Mouse (Mus musculus): ENCODE results near the gene Dll4. TPM values are rescaled to one million over a fixed set of nuclear protein-coding genes. Genes with fewer than 3 reads are reported as not detected.

The Dll4 gene
- 1 to 10 TPM; 2.3 to 2.4 TPM for total RNA-seq (2021)
- long read RNA-seq, experiment 1, partial matches to known transcripts = 0 of 4 reads
- long read RNA-seq, experiment 1, other reads (novel, unspliced or antisense) = 1 of 4 reads
- long read RNA-seq, experiment 2, partial matches to known transcripts = 2 of 7 reads
- long read RNA-seq, experiment 2, other reads (novel, unspliced or antisense) = 1 of 7 reads

- Histone ChIP-seq H3K4me3 (peak within 1 kb of the TSS; percentile 50), H3K27ac (peak within 1 kb of the TSS; percentile 44; the same call in 1 of the 2 replicates)
- intact Hi-C loops (cut with DNase I) = no loop called here
- DNase-seq (ENCODE audit: extremely low spot score in 1 of 2, low spot score in 2 of 2) = no peak
- peak; percentile 34 for TF ChIP-seq CTCF (IDR thresholded peaks at IDR 0.05)
Observed at GRCm38 (mm10) chr2:119325568-119326143, at the start of gene Dll4. Gene Dll4 (plus strand): TSS chr2:119325784.

GRCm38 (mm10) chr2:119276926-119277325 is 48.7 kb upstream of the Dll4 start:
- no peak for TF ChIP-seq CTCF (IDR thresholded peaks at IDR 0.05)
- no peak for DNase-seq (ENCODE audit: extremely low spot score in 1 of 2, low spot score in 2 of 2)
- intact Hi-C loops (cut with DNase I) = no loop called here
- no peak overlapping the region for H3K4me3 ChIP-seq
- H3K27ac ChIP-seq = no peak overlapping the region

DNA sequence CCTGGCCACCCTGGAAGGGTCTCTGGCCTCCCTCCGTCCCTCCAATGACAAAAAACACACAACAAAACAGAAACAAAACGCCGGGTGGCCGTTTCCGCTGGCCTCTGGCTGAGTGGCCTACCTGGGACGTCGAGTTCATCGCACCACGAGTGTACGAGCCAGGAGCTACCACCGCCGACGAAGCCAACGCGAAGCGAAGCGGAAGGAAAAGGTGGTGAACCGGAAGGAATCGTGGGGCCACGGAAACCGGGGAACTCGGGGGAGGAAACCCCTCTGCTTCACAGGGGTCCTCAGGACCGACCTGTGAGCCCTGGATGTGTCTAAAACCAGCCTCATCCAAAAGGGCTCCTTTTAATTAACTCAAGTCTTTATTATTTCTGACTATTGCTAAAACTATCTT is 47.8 kb upstream of the Dll4 start:
- DNase-seq (ENCODE audit: extremely low spot score in 1 of 2, low spot score in 2 of 2) = no peak
- no peak for TF ChIP-seq CTCF (IDR thresholded peaks at IDR 0.05)
- intact Hi-C loops (cut with DNase I) = no loop called here

GRCm38 (mm10) chr2:119281899-119282565 is 43.6 kb upstream of the Dll4 start:
- H3K4me3 ChIP-seq = no peak overlapping the region
- no peak for TF ChIP-seq CTCF (IDR thresholded peaks at IDR 0.05)
- DNase-seq (ENCODE audit: extremely low spot score in 1 of 2, low spot score in 2 of 2) = no peak
- intact Hi-C loops (cut with DNase I) = no loop called here
- no peak overlapping the region for H3K27ac ChIP-seq

More for the DNA sequence above, 47.8 kb upstream of the Dll4 start:
- Histone ChIP-seq H3K4me3 (no peak overlapping the region), H3K27ac (no peak overlapping the region)

DNA sequence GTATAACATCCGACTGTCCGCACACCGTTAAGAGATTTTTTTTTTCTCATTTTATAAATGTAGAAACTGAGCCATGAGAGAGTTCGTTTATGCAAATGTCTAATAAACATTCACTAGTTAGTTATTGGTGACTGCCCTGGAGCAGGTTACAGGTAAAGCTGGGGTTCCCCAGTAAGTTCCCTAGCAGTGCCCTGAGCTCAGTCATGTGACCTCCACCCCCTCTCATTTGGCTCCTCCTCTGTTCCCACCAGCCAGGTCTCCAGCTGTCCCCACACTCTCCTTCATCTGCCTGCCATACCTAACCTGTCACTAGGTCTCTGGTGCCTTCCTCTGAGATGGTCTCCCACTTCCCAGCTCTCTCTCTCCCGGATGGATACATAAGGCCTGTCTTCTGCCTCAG is 38.2 kb upstream of the Dll4 start:
- Histone ChIP-seq H3K4me3 (no peak overlapping the region), H3K27ac (no peak overlapping the region)
- no peak for TF ChIP-seq CTCF (IDR thresholded peaks at IDR 0.05)
- intact Hi-C loops (cut with DNase I) = loop anchor here (5.0 kb wide), 1 partner anchor 255 kb away; the partner anchor contains the start of gene Rpusd2
- no peak for DNase-seq (ENCODE audit: extremely low spot score in 1 of 2, low spot score in 2 of 2)

DNA sequence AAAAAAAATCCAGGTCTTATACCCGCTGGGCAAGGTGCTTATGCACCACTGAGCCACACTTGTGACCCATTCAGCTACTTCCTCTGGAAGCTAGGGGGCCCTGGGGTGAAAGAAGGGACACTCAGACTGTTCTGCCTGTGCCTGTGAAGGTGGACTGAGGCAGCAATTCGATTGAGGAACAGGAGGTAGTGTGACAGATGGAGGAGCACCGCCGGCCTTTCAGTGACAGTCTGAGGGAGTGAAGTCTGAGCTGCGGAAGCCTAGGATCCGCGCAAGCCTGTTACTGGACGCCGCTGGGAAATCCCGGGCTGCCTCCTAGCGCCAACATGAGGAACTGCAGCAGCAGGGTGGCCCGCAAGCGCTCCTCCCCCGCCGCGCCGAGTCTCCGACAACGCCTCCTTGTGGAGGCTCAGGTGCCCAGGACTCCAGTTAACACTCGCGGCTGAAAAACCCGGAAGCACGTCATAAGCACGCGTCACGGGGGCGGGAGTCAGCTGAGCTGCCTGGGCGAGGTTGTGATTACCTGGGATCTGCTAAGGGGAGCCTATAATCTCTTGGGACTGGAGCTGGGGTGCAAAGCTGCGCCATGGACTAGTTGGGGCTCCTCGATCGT is 37.2 kb upstream of the Dll4 start, which contains the start of gene Vps18:
Vps18 (plus strand) TSS at position 471 of the 613 bp plus-strand sequence.
- peak within 1 kb of the TSS; percentile 85 for H3K27ac ChIP-seq
- H3K4me3 ChIP-seq = peak within 1 kb of the TSS; percentile 87
- intact Hi-C loops (cut with DNase I) = loop anchor here (1.0 to 5.0 kb wide), 5 partner anchors 37 to 256 kb away; partner anchors contain the start of genes Dnajc17, Ino80, Rad51 and Rpusd2
- peak; percentile 100 for TF ChIP-seq CTCF (IDR thresholded peaks at IDR 0.05)
- DNase-seq (ENCODE audit: extremely low spot score in 1 of 2, low spot score in 2 of 2) = peak; percentile 98 to 100

DNA sequence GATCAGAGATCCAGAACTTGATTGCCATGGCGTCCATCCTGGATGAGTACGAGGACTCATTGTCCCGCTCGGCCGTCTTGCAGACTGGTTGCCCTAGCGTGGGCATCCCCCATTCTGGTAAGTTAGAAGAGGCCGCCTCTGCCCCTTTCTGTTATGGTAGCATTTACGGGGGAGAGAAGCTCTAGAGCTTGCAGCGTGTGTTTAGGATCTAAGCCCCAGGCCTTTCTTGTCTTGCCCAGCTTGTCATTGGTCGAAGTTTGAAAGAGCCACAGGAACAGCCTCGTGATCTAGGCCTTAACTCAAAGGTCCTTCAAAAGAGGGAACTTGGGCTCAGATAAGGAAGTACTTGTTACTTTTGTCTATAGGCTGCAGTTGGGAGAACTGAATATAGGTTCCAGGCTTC is 36.6 kb upstream of the Dll4 start:
- H3K4me3 ChIP-seq = peak overlapping the region; percentile 87
- H3K27ac ChIP-seq = peak overlapping the region; percentile 85
- intact Hi-C loops (cut with DNase I) = loop anchor here (2.0 to 5.0 kb wide), 2 partner anchors 80 to 257 kb away; partner anchors contain the start of genes Dnajc17, Rpusd2 and Zfyve19
- no peak for TF ChIP-seq CTCF (IDR thresholded peaks at IDR 0.05)
- no peak for DNase-seq (ENCODE audit: extremely low spot score in 1 of 2, low spot score in 2 of 2)

- no peak overlapping the region for H3K27ac ChIP-seq
- no peak for DNase-seq (ENCODE audit: extremely low spot score in 1 of 2, low spot score in 2 of 2)
- TF ChIP-seq CTCF (IDR thresholded peaks at IDR 0.05) = no peak
- no peak overlapping the region for H3K4me3 ChIP-seq
- intact Hi-C loops (cut with DNase I) = no loop called here
Observed at GRCm38 (mm10) chr2:119292281-119292680, 33.3 kb upstream of the Dll4 start.

DNA sequence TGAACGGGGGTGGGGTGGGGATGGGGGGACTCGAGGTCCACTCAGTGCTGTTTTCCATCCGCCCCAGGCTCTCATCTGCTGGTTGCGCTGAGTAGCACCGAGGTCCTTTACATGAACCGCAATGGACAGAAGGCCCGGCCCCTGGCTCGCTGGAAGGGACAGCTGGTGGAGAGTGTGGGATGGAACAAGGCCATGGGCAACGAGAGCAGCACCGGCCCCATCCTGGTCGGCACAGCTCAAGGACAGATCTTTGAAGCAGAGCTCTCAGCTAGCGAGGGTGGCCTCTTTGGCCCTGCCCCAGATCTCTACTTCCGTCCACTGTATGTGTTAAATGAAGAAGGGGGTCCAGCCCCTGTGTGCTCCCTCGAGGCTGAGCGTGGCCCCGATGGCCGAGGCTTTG is 32.7 kb upstream of the Dll4 start:
- Histone ChIP-seq H3K27ac (no peak overlapping the region), H3K4me3 (no peak overlapping the region)
- intact Hi-C loops (cut with DNase I) = no loop called here

DNA sequence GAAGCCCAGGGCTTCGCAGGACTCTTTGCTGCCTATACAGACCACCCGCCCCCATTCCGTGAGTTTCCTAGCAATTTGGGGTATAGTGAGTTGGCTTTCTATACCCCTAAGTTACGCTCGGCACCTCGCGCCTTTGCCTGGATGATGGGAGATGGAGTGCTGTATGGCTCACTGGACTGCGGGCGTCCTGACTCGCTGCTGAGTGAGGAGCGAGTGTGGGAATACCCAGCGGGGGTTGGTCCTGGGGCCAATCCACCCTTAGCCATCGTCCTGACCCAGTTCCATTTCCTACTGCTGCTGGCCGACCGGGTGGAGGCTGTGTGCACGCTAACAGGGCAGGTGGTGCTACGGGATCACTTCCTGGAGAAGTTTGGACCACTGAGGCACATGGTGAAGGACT is 32.3 kb upstream of the Dll4 start:
- no peak for DNase-seq (ENCODE audit: extremely low spot score in 1 of 2, low spot score in 2 of 2)
- intact Hi-C loops (cut with DNase I) = no loop called here
- H3K4me3 ChIP-seq = no peak overlapping the region
- TF ChIP-seq CTCF (IDR thresholded peaks at IDR 0.05) = no peak
- H3K27ac ChIP-seq = no peak overlapping the region

More for the DNA sequence above, 32.7 kb upstream of the Dll4 start:
- TF ChIP-seq CTCF (IDR thresholded peaks at IDR 0.05) = no peak
- DNase-seq (ENCODE audit: extremely low spot score in 1 of 2, low spot score in 2 of 2) = no peak

DNA sequence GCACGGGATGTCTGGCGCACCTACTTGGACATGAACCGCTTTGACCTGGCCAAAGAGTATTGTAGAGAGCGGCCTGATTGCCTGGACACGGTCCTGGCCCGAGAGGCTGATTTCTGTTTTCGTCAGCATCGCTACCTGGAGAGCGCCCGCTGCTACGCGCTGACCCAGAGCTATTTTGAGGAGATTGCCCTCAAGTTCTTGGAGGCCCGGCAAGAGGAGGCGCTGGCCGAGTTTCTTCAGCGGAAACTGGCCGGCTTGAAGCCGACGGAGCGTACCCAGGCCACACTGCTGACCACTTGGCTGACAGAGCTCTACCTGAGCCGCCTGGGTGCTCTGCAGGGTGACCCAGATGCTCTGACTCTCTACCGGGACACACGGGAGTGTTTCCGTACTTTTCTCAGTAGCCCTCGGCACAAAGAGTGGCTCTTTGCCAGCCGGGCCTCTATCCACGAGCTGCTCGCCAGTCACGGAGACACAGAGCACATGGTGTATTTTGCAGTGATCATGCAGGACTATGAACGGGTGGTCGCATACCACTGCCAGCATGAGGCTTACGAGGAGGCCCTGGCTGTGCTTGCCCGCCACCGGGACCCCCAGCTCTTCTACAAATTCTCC is 31.7 kb upstream of the Dll4 start:
- Histone ChIP-seq H3K27ac (no peak overlapping the region), H3K4me3 (no peak overlapping the region)
- no peak for TF ChIP-seq CTCF (IDR thresholded peaks at IDR 0.05)
- no peak for DNase-seq (ENCODE audit: extremely low spot score in 1 of 2, low spot score in 2 of 2)
- intact Hi-C loops (cut with DNase I) = no loop called here

All from left cerebral cortex, adult 2 months (tissue).